Mouse (Mus musculus): ENCODE measurements around the gene Dennd1a. TPM values are rescaled to one million over a fixed set of nuclear protein-coding genes. Genes with fewer than 3 reads are reported as not detected.

The Dennd1a gene
- polyA plus RNA-seq, 1 experiment from 2014 or later: 3.8 TPM

DNA sequence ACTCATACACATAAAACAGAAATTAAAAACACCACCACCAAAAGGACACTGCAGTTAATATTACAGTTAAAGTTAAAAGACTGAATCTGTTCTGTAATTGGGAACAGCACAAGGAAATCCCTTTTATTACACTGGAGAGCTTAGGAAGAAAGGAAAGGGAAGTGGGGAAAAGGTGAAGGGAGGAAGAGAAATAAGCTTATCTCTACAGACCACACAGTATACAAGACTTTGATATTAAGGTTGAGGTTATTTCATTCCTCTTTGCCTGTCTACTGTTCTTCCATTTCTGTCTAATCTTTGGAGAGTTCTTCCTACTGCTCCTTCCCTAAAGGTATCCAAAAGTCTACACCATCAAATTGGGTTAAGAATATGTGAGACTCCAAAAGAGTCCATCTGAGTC lies 28.1 kb downstream of the Dennd1a start:
- no peak for ATAC-seq
- H3K9ac ChIP-seq (replicated peaks): no peak overlapping the region

GRCm38 (mm10) chr2:38237616-38238015 lies 49.6 kb downstream of the Dennd1a start:
- 89% methylated on average over 1 of the region's 1 CpGs for WGBS (ENCODE audit: insufficient replicate concordance)
- ATAC-seq: no peak
- H3K36me3 ChIP-seq (replicated peaks; ENCODE audit: insufficient read depth, low read length): no peaks in the 10 kb centered on the region

More for the DNA sequence above, 28.1 kb downstream of the Dennd1a start:
- TF ChIP-seq CTCF (IDR thresholded peaks at IDR 0.05; ENCODE audit: low read depth) (no peak), EP300 (IDR thresholded peaks at IDR 0.05; ENCODE audit: low read depth) (no peak)
- H3K4me1 ChIP-seq (ENCODE audit: insufficient read depth): peaks cover 11% of the 10 kb centered on the region; the same call in 1 of the 2 replicates
- H3K36me3 ChIP-seq (replicated peaks; ENCODE audit: insufficient read depth, low read length): no peaks in the 10 kb centered on the region
- no peak overlapping the region for H3K4me2 ChIP-seq (ENCODE audit: low read depth, low read length)
- no peak overlapping the region for H3K27ac ChIP-seq (ENCODE audit: low read depth)
- no peak overlapping the region for H3K4me3 ChIP-seq (ENCODE audit: low read depth, low read length)
- DNase-seq: no peak
- no peaks in the 10 kb centered on the region for H3K27me3 ChIP-seq (ENCODE audit: insufficient read depth, low read length)
- H3K9me3 ChIP-seq (ENCODE audit: low read length): no peaks in the 10 kb centered on the region

GRCm38 (mm10) chr2:38235593-38235992 lies 51.6 kb downstream of the Dennd1a start:
- H3K4me3 ChIP-seq (ENCODE audit: low read depth, low read length): no peak overlapping the region
- no peak for TF ChIP-seq EP300 (IDR thresholded peaks at IDR 0.05; ENCODE audit: low read depth)
- ATAC-seq (no peak), DNase-seq (no peak)
- no peaks in the 10 kb centered on the region for H3K36me3 ChIP-seq (replicated peaks; ENCODE audit: insufficient read depth, low read length)
- no peak overlapping the region for H3K4me2 ChIP-seq (ENCODE audit: low read depth, low read length)
- no peak overlapping the region for H3K9ac ChIP-seq (replicated peaks)
- no peaks in the 10 kb centered on the region for H3K27me3 ChIP-seq (ENCODE audit: insufficient read depth, low read length)
- no peak overlapping the region for H3K27ac ChIP-seq (ENCODE audit: low read depth)
- 54% methylated on average over 2 of the region's 2 CpGs for WGBS (ENCODE audit: insufficient replicate concordance)
- no peaks in the 10 kb centered on the region for H3K9me3 ChIP-seq (ENCODE audit: low read length)
- no peaks in the 10 kb centered on the region for H3K4me1 ChIP-seq (ENCODE audit: insufficient read depth)

More at GRCm38 (mm10) chr2:38237616-38238015, 49.6 kb downstream of the Dennd1a start:
- Histone ChIP-seq H3K4me3 (ENCODE audit: low read depth, low read length) (no peak overlapping the region), H3K27ac (ENCODE audit: low read depth) (no peak overlapping the region), H3K9ac (replicated peaks) (no peak overlapping the region), H3K9me3 (ENCODE audit: low read length) (no peaks in the 10 kb centered on the region), H3K4me1 (ENCODE audit: insufficient read depth) (no peaks in the 10 kb centered on the region), H3K27me3 (ENCODE audit: insufficient read depth, low read length) (no peaks in the 10 kb centered on the region), H3K4me2 (ENCODE audit: low read depth, low read length) (no peak overlapping the region)
- no peak for TF ChIP-seq CTCF (IDR thresholded peaks at IDR 0.05; ENCODE audit: low read depth)
- TF ChIP-seq EP300 (IDR thresholded peaks at IDR 0.05; ENCODE audit: low read depth): no peak
- no peak for DNase-seq

DNA sequence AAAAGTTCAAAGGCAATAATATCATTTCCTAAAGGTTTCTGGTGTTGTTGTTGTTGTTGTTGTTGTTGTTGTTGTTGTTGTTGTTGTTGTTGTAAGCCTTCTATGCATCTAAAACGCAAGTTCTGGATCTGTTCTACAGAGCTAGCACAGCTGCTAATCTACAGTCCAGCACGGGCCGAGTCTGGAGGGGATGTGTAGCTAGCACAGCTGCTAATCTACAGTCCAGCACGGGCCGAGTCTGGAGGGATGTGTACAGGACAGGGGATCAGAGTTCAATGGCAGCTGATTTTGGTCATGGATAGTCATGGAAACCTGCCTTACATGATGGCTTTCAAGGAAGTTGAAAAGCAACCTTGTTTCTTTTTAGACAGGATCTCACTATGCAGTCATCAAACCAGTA lies 57.3 kb downstream of the Dennd1a start:
- Histone ChIP-seq H3K27ac (ENCODE audit: low read depth) (no peak overlapping the region), H3K36me3 (replicated peaks; ENCODE audit: insufficient read depth, low read length) (no peaks in the 10 kb centered on the region), H3K4me2 (ENCODE audit: low read depth, low read length) (no peak overlapping the region), H3K4me1 (ENCODE audit: insufficient read depth) (peaks cover 6% of the 10 kb centered on the region; the same call in 1 of the 2 replicates), H3K4me3 (ENCODE audit: low read depth, low read length) (no peak overlapping the region), H3K9ac (replicated peaks) (no peak overlapping the region), H3K9me3 (ENCODE audit: low read length) (no peaks in the 10 kb centered on the region), H3K27me3 (ENCODE audit: insufficient read depth, low read length) (no peaks in the 10 kb centered on the region)
- 40% methylated on average over 5 of the region's 5 CpGs for WGBS (ENCODE audit: insufficient replicate concordance)
- DNase-seq (no peak), ATAC-seq (no peak; the same call in 1 of the 2 replicates)
- TF ChIP-seq EP300 (IDR thresholded peaks at IDR 0.05; ENCODE audit: low read depth): no peak
- TF ChIP-seq CTCF (IDR thresholded peaks at IDR 0.05; ENCODE audit: low read depth): no peak

DNA sequence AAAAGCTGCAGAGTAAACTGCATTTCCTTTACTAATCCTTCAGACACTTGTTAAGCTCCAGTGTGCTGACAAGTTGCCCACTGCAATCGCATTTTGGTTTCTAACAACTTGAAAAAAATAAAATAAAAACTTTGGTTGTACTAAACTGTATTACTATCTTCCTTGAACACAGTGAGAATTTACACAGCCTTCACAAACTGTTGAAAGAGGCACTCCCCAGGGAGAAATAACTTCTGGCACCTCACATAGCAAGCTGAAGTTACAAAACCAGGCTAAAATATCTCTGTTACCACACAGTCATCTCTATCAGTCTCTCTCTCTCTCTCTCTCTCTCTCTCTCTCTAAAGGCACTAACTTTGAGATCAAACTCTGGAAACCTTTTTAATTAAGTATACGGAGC lies 63.4 kb downstream of the Dennd1a start:
- Histone ChIP-seq H3K36me3 (replicated peaks; ENCODE audit: insufficient read depth, low read length) (no peaks in the 10 kb centered on the region), H3K9ac (replicated peaks) (no peak overlapping the region), H3K9me3 (ENCODE audit: low read length) (no peaks in the 10 kb centered on the region), H3K4me1 (ENCODE audit: insufficient read depth) (peaks cover 12% of the 10 kb centered on the region; the same call in 1 of the 2 replicates), H3K4me2 (ENCODE audit: low read depth, low read length) (no peak overlapping the region), H3K27me3 (ENCODE audit: insufficient read depth, low read length) (no peaks in the 10 kb centered on the region), H3K4me3 (ENCODE audit: low read depth, low read length) (no peak overlapping the region), H3K27ac (ENCODE audit: low read depth) (no peak overlapping the region)
- DNase-seq (no peak), ATAC-seq (no peak)
- TF ChIP-seq EP300 (IDR thresholded peaks at IDR 0.05; ENCODE audit: low read depth): no peak
- TF ChIP-seq CTCF (IDR thresholded peaks at IDR 0.05; ENCODE audit: low read depth): no peak
- 77% methylated on average over 2 of the region's 2 CpGs for WGBS (ENCODE audit: insufficient replicate concordance)

DNA sequence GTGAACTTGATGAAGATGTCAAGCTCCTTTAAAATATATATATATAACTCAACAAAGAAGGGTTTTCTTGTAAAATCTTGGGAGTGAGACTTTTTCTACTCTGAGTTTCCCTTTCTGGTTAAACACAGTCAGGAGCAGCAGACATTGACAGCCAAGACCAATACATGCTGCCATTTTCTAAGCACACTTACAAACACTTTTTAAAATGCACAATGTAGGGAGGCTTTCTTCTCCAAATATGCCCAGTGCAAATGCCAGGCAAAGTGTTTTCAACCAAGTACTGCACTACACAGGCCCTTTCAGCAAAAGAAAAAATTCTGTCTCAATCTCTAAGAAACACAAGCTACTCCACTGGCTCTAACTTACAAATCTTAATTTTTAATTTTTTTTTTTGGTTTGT lies 65.7 kb downstream of the Dennd1a start:
- Histone ChIP-seq H3K9ac (replicated peaks) (no peak overlapping the region), H3K4me2 (ENCODE audit: low read depth, low read length) (no peak overlapping the region), H3K27ac (ENCODE audit: low read depth) (peak overlapping the region; percentile 44; the same call in 1 of the 2 replicates), H3K36me3 (replicated peaks; ENCODE audit: insufficient read depth, low read length) (no peaks in the 10 kb centered on the region), H3K4me3 (ENCODE audit: low read depth, low read length) (no peak overlapping the region), H3K4me1 (ENCODE audit: insufficient read depth) (peaks cover 15% of the 10 kb centered on the region), H3K27me3 (ENCODE audit: insufficient read depth, low read length) (no peaks in the 10 kb centered on the region), H3K9me3 (ENCODE audit: low read length) (no peaks in the 10 kb centered on the region)
- no peak for DNase-seq
- no peak for ATAC-seq
- no peak for TF ChIP-seq CTCF (IDR thresholded peaks at IDR 0.05; ENCODE audit: low read depth)
- no peak for TF ChIP-seq EP300 (IDR thresholded peaks at IDR 0.05; ENCODE audit: low read depth)

Measured in liver, postnatal 0 days (tissue).